Mouse (Mus musculus) spleen, embryonic (tissue): ENCODE measurements at regions not wholly inside any gene's neighbourhood (a gene's known extent, or its start where the extent isn't known, plus 50 kb on each side); places are given as distances from the start of the nearest gene placed in this dataset.
"Not testable (repeated sequence)": the region's sequence is repeated elsewhere in the genome, so short reads cannot be mapped to it uniquely, and the experiment has no call there.

Experiments
- CTCF ChIA-PET: fragments of 350-600 bp; sonication (Branson Sonifier 250); formaldehyde crosslinking; loops from one replicate; lab custom pipeline; 2022; lab: Charles Lee

- CTCF ChIA-PET = no interaction called here
Observed at GRCm38 (mm10) chr19:19770990-19771389, 619.8 kb downstream of the Anxa1 start.

- CTCF ChIA-PET = not testable (repeated sequence)
Observed at GRCm38 (mm10) chr19:19750069-19750599, 639.1 kb upstream of the Rorb start.

- CTCF ChIA-PET = interaction anchor here (0.7 kb wide), 1 partner anchor 55 kb away, joined by 11 read pairs; no protein-coding TSS in a partner anchor
Observed at GRCm38 (mm10) chr19:19747821-19748488, 637.0 kb upstream of the Rorb start.

- CTCF ChIA-PET = no interaction called here
Observed at GRCm38 (mm10) chr19:19719939-19720338, 608.9 kb upstream of the Rorb start.
